Mouse (Mus musculus): ENCODE data around the gene Dock1.

Gene Dock1

DNA sequence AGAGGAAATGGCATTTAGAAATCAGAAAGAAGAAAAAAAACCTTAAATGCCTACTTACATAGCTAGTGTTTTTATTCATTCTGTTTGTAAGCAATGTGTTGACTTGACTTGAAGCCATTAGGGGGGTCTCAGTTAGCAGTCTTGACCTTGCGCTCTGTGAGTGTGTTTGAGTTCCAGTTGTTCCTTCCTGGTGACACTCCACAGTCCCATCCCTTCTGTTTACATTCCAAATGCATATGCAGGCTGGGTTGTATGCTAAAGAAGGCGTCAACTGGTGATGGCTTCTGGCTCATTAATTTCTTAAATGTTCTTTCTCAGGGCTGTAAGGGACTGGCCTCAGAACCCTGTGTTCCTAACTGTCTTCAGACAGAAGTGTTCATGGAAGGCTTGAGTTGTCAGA, 291.2 kb downstream of the Dock1 start:
- 92% methylated on average over 2 of the region's 2 CpGs for WGBS

DNA sequence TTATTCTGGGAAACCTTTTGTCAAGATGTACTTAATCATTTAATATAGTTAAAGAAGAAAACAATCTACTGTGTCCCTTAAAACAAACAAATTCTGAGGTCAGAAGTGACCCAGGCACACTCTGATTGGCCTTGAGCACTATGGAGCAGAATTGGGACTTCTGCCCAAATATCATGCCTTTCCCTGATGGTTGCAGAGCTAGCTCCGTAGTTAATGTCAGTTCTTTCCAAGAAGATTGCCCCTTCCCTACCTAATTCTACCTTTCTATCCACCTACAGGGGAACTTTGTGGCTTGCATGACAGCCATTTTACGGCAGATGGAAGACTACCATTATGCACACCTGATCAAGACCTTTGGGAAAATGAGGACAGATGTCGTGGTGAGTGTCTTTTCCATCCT, 319.8 kb downstream of the Dock1 start:
- 80% methylated on average over 3 of the region's 3 CpGs for WGBS

GRCm38 (mm10) chr7:134990911-134991310, 320.5 kb downstream of the Dock1 start:
- 77% methylated on average over 2 of the region's 2 CpGs for WGBS

- 86% methylated on average over 5 of the region's 5 CpGs for WGBS
Observed at GRCm38 (mm10) chr7:134994983-134995382, 324.5 kb downstream of the Dock1 start.

DNA sequence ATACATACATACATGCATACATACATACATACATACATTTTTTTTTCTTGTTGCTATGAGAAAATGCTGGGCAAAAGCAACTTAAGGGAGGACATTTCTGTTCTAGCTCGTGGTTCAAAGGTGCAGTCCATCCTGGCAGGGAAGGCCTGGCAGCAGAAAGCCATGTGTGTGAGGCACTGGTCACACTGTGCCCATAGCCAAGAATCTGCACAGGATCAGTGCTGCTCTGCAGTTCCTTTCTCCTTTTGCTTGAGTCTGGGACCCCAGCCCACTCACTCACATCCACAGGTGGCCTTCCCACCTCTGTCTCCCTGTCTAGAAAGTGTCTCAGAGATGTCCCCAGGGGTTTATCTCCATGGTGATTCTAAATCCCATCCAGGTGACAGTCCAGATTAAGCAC, 331.8 kb downstream of the Dock1 start:
- WGBS, result 94% methylated on average over 1 of the region's 1 CpGs

- 79% methylated on average over 9 of the region's 9 CpGs for WGBS
Observed at GRCm38 (mm10) chr7:135002891-135003290, 332.4 kb downstream of the Dock1 start.

DNA sequence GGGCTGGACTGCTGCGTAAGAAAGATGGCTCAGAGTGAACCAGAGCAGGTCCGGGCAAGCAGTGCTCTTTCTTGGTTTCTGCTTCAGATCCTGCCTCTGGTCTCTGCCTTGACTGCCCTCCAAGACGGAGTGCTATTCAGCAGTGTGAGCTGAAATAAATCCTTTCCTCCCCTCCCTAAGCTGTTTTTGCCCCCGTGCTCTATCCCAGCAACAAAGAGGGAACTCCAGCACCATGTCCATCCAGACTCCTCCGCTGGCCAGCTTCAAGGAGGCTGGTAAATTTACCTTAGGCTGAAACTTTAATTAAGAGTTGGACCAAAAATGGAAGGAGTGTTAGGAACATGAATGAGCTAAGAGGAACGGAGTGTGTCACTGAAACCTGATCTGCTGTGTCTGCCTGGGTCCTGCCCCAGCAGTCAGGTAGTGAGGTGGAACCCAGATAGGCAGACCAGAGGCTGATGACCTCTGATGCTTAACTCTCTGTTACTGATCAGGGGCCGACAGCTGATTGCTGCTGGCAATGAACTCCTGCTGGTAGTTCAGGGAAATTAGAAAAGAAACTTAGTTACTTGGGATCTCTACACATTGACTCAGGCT, 335.6 kb downstream of the Dock1 start:
- 75% methylated on average over 7 of the region's 7 CpGs for WGBS

DNA sequence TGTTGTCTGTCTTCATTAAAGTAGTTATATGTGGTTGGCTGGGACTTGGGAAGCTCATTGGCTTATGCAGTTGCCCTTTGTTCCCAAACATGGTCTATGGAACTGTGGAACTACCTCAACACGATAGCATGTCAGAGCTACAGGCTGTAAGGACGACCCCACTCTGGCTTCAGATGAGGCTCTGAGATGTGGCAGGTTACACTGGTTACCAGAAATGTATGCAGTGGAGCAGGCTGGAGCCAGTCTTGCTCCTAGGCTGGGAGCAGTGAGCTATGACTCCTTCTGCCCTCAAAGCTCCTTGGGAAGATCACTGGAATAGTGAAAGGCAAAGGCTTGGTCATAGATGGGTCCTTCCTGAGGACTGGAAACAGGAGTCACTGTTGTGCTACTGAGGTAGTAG, 337.6 kb downstream of the Dock1 start:
- WGBS, result 98% methylated on average over 2 of the region's 2 CpGs

DNA sequence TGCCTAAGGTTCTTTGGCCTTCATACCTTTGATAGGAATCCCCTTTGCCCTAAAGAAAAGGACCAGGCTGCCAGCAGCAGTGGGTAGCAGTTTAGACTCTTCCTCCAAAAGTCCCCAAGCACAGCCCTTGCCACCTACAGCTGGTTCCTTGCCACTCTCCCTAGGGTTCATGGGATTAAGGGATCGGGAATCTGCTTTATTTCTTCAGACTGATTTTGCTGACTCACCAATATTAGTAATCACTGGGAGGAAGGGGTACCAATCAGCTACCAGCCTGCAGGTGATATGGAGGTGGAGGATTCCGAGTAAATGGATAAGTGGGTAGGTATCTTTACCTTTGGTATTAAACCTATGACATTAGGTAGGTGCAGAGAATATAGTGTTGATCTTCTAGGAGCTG, 340.5 kb downstream of the Dock1 start:
- WGBS, result 98% methylated on average over 2 of the region's 2 CpGs

DNA sequence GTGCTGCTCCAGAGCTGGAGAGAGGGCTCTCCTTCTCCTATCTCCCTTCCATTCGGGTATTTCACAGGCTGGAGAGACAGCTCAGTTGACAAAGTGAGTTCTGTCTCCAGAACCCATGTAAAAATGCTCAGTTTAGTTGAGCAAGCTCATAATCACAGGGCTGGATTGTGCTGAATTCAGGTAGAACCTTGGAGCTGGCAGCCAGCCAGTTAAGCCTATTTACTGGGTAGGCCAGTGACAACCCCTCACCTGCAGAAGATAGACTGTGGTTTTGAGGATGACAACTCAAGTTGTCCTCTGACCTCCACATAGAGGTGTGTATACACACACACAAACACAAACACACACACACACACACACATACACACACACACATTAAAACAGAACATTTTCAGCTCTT, 347.1 kb downstream of the Dock1 start:
- 81% methylated on average over 1 of the region's 1 CpGs for WGBS

GRCm38 (mm10) chr7:135020762-135021161, 350.3 kb downstream of the Dock1 start:
- WGBS, result 67% methylated on average over 7 of the region's 7 CpGs

DNA sequence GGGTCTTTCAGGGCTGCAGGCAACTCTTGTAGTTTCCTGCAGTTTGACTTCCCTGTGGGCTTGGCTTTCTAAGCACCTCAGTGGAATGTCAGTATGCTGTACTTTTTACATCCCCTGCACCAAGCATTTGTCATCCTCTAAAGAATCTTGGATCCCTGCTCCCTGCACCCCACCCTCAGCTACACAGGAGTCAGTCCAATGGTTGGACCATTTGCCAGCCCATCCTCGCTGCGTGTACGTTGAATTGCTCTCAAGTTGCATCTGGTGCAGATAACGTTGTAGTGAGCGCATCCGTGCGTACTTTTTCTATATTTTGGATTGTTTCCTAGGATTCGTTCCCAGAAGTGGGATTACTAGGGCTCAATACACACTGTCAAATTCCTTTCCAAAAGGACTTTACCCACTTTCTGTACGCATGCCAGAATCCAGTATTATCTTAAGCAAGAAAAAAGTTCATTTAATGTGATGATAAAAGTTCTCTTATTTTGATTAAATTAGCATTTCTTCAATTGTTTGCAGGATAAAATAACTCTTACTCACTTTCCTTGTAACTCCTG, 351.2 kb downstream of the Dock1 start:
- WGBS, result 66% methylated on average over 9 of the region's 9 CpGs

DNA sequence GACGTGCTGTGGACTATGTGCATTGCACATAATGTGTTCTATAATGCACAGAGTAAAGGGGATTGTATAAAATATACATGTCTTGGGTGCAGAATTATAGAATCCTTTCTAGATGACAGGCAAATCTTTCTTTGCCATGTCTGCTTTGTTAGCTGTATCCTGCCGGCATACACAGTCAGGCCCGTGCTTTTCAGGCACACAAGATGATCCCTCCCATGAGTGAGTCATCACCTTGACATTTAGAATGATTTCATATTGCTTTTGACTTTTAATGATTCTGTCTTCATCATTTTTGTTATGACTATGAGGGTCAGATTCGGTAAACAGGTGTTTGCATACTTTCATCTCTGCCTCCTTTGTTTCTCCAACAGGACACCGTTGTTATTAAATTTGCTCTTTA, 354.1 kb downstream of the Dock1 start:
- WGBS, result 82% methylated on average over 5 of the region's 5 CpGs

GRCm38 (mm10) chr7:135028716-135029115, 358.3 kb downstream of the Dock1 start:
- 95% methylated on average over 2 of the region's 2 CpGs for WGBS

DNA sequence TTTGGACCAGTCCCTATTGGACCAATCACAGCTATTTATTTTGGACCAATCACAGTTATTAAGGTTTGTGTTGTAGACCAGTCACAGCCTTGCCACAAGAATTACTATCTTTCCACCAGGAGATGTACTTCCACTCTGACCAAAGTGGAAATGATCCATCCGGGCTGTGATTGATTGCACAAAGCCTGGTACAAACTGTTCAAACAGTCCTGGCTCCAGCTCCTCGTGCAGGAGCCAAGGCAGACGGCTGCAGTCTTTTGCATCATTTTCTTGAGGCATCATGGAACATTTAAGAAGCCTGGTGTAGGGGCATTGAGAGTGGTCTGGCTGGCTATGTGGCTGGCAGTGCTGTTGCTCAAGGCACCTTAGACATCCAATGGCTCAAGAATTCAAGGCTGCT, 358.7 kb downstream of the Dock1 start:
- 52% methylated on average over 3 of the region's 3 CpGs for WGBS

- 87% methylated on average over 3 of the region's 3 CpGs for WGBS
Observed at GRCm38 (mm10) chr7:135031466-135031865, 361.0 kb downstream of the Dock1 start.

- 93% methylated on average over 5 of the region's 5 CpGs for WGBS
Observed at GRCm38 (mm10) chr7:135034811-135035210, 364.4 kb downstream of the Dock1 start.

DNA sequence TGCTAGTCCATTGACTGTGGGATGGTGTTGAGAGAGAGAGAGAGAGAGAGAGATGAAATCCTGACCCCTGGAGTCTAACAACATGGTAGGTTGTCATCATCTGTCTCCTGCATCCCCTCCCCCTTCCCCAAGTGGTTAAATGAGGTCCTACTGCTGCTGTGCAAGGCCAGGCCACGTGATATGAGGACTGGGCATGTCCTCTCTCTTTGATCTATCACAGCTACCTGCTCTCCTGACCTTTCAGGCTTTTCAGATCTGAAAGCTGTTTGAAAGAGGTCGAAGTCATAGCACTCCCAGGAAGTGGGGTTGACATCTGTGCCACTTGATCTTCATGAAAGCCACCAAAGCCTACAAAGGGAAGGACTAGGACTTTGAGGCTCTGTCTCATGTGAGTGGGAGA, 365.2 kb downstream of the Dock1 start:
- 92% methylated on average over 2 of the region's 2 CpGs for whole genome bisulfite sequencing

DNA sequence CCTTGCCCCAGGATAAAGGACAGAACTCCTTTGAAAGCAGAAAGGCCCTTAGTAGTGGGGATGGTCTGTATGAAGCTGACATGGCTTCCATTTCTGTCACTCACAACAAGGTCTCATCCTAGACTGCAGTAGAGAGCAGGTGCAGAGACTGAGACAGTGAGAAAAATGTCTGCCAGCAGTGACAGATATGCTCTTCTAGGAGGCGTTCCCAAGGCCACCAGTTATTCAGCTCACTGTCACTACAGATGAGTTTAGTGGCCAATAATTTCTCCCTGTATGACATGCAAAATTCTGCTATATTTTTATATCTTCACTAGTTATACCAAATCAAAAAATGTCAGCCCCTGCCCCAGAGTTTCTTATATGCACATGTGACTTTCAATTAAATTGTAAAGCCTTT, 368.5 kb downstream of the Dock1 start:
- 85% methylated on average over 1 of the region's 1 CpGs for WGBS

- WGBS, result 95% methylated on average over 12 of the region's 12 CpGs
Observed at GRCm38 (mm10) chr7:135043931-135044765, 373.7 kb downstream of the Dock1 start.

DNA sequence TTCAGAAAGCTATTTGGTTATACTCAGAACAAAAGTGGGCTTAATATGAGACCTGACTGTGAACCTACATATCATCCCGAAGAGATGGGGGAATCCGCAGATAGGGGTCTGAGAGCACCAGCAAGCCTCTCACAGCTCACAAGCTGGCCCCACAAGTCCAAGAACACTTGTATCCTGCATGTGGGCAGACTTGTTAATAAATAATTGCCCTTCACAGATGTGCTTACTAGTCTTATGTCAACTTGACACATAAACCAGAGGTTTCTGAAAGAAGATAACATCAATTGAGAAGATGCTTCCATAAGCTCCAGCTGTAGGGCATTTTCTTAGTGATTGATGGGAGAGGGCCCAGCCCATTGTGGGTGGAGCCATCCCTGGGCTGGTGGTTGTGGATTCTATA, 379.0 kb downstream of the Dock1 start:
- WGBS, result 96% methylated on average over 2 of the region's 2 CpGs

DNA sequence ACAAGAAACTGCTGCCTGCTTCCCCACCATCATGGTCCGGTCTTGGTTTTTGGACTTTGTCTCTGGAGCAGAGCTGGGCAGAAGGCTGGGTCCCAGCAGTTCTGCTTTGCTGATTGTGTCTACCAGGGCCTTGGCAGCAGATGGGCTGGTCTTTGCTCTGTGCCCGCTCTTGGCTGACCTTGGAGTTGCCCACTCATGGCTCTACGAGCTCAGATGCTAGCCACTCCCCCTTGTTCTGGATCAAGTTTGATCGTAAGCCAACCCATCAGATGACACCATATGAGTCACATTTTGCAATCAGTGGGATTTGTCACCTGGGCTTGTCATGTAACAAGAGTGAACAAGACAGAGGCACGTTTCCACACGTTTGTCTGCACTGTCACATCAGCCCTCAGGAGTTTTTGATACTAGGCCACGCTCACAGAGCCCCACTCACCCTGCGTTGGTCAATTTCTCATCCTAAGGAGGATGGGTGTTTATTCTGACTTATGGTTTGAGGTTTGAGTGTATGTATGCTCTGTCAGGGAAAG, 382.8 kb downstream of the Dock1 start:
- 85% methylated on average over 8 of the region's 8 CpGs for WGBS

GRCm38 (mm10) chr7:135054664-135055063, 384.2 kb downstream of the Dock1 start:
- 74% methylated on average over 7 of the region's 7 CpGs for WGBS
